Mouse (Mus musculus): ENCODE results near the gene Ttc34. TPM values are rescaled to one million over a fixed set of nuclear protein-coding genes. Genes with fewer than 3 reads are reported as not detected.

The Ttc34 gene
- total RNA-seq (2021), result under 1 TPM in 1 of 2 experiments, not detected in 1; 0.20 TPM
- long read RNA-seq, experiment 1, partial matches to known transcripts, result 0 of 1 reads
- long read RNA-seq, experiment 1, other reads (novel, unspliced or antisense), result 0 of 1 reads
- long read RNA-seq, experiment 2, partial matches to known transcripts, result 0 of 1 reads
- long read RNA-seq, experiment 2, other reads (novel, unspliced or antisense), result 1 of 1 reads

GRCm38 (mm10) chr4:154837170-154837569, at the start of gene Ttc34:
TSS of gene Ttc34 (plus strand) at chr4:154837459.
- DNase-seq (ENCODE audit: low spot score in 2 of 2), result peak; percentile 72 to 78

- no peak for DNase-seq (ENCODE audit: low spot score in 2 of 2)
Measured at GRCm38 (mm10) chr4:154787960-154788702, 49.1 kb upstream of the Ttc34 start.

GRCm38 (mm10) chr4:154791894-154792293, 45.4 kb upstream of the Ttc34 start:
- no peak for DNase-seq (ENCODE audit: low spot score in 2 of 2)

GRCm38 (mm10) chr4:154793499-154793898, 43.8 kb upstream of the Ttc34 start:
- DNase-seq (ENCODE audit: low spot score in 2 of 2), result no peak

- DNase-seq (ENCODE audit: low spot score in 2 of 2), result peak; percentile 35 to 40
Measured at GRCm38 (mm10) chr4:154797834-154798233, 39.4 kb upstream of the Ttc34 start.

GRCm38 (mm10) chr4:154800543-154800942, 36.7 kb upstream of the Ttc34 start:
- DNase-seq (ENCODE audit: low spot score in 2 of 2), result no peak

GRCm38 (mm10) chr4:154802210-154802609, 35.0 kb upstream of the Ttc34 start:
- DNase-seq (ENCODE audit: low spot score in 2 of 2), result no peak

GRCm38 (mm10) chr4:154825662-154826061, 11.6 kb upstream of the Ttc34 start:
- DNase-seq (ENCODE audit: low spot score in 2 of 2), result peak; percentile 35 to 43

GRCm38 (mm10) chr4:154826224-154826623, 11.0 kb upstream of the Ttc34 start:
- no peak for DNase-seq (ENCODE audit: low spot score in 2 of 2)

GRCm38 (mm10) chr4:154827181-154827580, 10.1 kb upstream of the Ttc34 start:
- DNase-seq (ENCODE audit: low spot score in 2 of 2), result no peak

- no peak for DNase-seq (ENCODE audit: low spot score in 2 of 2)
Measured at GRCm38 (mm10) chr4:154827861-154828610, 9.2 kb upstream of the Ttc34 start.

- no peak for DNase-seq (ENCODE audit: low spot score in 2 of 2)
Measured at GRCm38 (mm10) chr4:154831915-154832573, 5.2 kb upstream of the Ttc34 start.

- DNase-seq (ENCODE audit: low spot score in 2 of 2), result no peak
Measured at GRCm38 (mm10) chr4:154836183-154836915, 910 bp upstream of the Ttc34 start.

GRCm38 (mm10) chr4:154838741-154839140, 1.5 kb downstream of the Ttc34 start:
- peak in 1 of 2 experiments; percentile 15 for DNase-seq (ENCODE audit: low spot score in 2 of 2)

GRCm38 (mm10) chr4:154839406-154839805, 2.1 kb downstream of the Ttc34 start:
- no peak for DNase-seq (ENCODE audit: low spot score in 2 of 2)

GRCm38 (mm10) chr4:154852696-154853095, 15.4 kb downstream of the Ttc34 start:
- no peak for DNase-seq (ENCODE audit: low spot score in 2 of 2)

GRCm38 (mm10) chr4:154853881-154854280, 16.6 kb downstream of the Ttc34 start:
- DNase-seq (ENCODE audit: low spot score in 2 of 2), result no peak

GRCm38 (mm10) chr4:154854676-154855345, 17.6 kb downstream of the Ttc34 start:
- DNase-seq (ENCODE audit: low spot score in 2 of 2), result peak in 1 of 2 experiments; percentile 6

GRCm38 (mm10) chr4:154855721-154856479, 18.6 kb downstream of the Ttc34 start:
- peak; percentile 63 to 69 for DNase-seq (ENCODE audit: low spot score in 2 of 2)

Measured in adrenal gland, adult 18-20 months (tissue).